Mouse (Mus musculus) right cerebral cortex, postnatal 14 days (tissue): ENCODE measurements around the gene Hexb.

Source experiments
- DNase-seq: peaks from one replicate; pipeline ENCODE4 v3.0.0; 2022

Hexb gene

DNA sequence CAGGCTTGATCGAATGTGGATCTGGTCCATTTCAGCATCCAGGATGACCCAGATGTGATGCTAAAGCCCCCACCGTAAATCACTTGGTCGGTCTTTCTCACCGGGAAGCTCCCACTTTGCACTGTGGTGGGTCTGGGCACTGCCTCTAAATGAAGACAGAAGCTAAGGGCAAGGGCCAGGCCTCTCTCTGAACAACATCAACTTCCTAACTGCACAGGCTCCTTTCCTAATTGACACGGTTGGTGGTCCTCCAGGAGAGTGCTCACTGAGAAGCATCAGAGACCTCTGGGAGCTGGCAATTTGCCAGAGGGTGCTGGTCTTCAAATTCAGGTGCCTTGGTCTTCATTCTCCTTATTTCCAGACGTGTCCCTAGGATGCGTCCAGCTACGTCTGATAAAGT is 25.7 kb upstream of the Hexb start:
- no peak for DNase-seq

DNA sequence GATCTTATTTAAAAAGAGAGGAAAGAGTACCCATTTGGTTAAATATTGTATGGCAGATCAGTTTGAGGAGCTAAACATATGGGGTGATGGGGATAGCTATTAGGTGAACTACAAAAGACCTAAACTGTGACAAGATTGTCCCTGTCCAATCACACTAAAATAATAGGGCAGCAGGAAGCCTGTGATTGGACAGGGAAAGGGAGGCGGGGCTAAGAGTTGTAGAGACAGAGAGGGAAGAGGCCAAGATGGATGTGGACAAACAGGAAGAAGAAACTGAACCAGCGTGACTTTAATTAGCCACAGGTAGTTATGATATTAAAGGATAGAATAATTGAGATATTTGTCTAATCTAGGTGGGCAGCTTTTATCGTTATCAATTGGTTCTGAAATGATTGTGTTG is 21.9 kb upstream of the Hexb start:
- no peak for DNase-seq

DNA sequence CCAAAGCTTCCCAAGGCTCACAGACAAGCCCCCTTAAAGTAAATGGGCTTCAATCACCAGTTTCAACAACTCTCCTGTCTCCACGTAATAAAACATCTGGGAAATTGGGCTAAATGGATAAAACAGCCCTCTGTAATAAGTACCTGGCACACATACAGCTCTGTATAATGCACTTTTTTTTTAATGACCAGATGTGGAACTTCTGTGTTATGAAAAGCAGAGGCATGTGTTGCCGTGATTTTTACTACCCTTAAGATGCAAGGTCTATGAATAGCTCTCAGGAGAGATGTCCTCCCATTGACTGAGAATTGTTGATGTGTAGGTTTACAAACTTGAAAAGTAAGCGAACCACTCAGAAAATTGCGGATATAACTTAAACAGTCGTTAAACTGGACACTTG is 18.0 kb upstream of the Hexb start:
- DNase-seq, result no peak

DNA sequence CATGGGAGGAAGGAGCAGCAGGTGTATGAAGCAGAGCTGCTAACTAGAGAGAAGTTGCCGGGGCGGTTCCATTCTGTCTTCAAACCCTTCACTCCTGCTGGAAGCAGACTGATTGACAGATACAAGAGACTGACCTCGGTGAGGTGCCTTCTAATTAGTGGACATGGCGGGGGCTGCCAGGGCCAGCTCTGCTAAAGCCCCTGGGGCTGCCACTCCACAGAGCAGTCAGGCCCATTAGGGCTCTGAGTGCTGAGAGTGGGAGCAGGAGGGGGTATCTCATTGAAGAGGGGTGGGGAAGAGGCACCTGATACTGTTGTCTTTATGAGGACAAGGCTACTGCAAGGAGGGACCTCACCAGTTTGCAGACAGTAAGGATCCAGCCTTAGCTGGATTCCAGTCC is 17.4 kb upstream of the Hexb start:
- no peak for DNase-seq

DNA sequence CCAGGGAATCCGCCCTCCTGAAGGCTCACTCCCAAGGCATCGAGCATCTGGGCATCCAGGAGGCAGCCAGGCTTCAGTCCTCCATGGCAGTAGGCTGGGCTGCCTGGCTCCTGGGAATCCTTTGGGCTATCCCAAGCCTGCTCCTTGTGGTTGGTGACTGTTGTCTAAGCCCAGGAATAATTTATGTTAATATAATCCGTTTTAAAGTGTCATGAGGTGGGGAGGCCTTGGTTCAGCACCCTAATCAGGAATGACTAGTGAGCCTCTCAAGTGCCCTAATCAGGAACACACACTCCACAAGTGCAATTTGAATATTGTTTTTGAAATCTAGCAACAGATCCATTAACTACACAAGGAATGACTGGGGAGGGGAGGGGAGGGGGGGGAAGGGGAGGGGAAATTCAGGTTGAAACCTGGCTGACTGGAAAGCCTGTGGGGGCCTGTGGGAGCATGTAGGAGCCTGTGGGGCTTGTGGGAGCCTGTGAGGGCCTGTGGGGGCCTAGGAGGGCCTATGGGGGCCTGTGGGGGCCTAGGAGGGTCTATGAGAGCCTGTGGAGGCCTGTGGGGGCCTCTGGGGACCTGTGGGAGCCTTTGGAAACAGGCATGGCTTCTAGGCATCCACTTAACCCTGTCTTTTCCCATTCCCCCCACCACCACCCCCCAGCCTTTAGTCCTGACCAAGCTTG is 16.6 kb upstream of the Hexb start:
- DNase-seq, result no peak

DNA sequence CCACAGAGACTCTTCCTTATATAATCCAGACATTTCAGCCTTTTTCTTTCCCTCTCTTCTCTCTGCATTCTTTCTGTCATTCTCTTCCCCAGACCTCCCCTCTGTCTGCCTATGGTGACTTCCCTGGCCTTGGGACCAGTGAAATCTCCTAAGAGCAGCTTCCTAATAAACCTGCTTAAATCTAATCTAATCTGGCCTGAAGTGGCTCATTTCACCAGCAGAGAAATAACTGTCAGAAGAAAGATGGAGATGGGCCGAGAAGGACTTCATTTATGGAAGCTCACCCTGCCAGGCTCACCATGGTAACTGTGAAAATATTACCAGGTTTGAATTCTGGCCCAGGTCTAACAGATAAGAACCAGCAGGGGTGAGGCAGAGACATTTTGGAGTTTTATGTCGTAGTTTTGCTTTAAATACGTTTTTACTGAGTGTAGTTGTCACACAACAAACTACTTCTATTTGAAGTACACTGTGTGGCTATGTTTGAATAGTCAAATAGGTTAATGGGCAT is 10.4 kb upstream of the Hexb start:
- no peak for DNase-seq

DNA sequence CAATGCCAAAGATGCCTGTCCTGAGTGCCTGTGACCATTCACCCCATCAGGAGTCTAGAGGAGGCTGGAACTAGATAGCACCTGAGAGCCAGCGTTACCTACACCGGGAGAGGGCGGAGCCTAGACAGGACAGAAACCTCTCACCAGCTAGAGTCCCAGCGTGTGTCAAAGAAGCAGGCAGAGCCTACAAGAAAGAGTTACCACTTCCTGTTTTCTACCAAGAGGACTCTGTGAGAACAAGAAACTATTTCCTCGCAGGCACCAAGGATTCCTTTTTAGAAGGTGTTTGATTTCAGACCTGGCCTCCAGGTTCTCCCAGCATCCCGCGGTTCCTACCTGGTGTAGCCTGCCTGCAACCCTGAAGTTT is 9.9 kb upstream of the Hexb start:
- DNase-seq, result no peak

DNA sequence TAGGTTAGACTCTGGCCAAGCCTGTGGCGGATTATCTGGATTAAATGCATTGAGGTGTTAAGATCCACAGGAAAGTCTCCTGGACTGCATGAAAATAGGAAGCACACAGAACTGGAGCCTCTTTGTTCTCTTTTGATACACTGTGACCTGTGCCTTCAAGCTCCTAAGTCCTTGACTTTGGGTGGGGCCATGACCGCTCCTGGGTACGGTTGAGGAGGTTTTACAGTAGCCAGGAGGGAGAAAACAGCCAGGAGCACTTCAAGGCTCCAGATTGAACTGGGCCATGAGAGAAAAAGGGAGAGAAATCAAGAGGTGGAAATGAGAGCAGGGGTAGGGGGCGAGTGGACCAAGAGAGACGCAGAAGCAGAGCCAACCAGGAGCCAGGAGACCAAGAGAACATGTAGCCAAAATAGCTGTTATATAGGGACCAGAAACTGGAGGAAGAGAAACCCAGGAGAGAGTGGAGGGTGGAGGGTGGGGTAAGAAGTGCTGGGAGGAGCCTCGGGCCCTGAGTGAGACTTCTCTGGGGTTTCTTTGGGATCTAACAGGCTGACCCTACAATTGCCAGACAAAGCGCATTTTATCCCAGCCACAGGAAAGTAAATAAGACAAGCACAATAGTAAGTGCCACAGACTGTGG is 9.4 kb upstream of the Hexb start:
- no peak for DNase-seq

DNA sequence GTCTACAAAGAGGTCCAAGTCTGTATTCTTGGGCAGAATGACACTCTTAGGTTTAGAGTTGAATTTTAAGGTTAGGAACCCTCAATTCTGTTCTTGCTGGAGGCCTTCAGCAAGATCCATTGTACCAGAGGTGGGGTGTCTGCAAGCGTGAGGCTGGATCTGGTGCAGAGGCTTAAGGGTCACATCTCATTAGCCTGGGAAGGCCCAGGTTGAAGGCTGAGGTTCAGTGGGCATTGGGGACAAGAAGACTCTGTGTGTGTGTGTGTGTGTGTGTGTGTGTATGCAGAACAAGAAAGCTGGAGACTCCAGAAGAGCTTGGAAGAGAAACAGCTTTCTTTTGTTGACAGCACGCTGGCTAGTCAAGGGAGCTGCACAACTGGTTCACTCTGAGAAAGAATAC is 7.9 kb upstream of the Hexb start:
- no peak for DNase-seq

DNA sequence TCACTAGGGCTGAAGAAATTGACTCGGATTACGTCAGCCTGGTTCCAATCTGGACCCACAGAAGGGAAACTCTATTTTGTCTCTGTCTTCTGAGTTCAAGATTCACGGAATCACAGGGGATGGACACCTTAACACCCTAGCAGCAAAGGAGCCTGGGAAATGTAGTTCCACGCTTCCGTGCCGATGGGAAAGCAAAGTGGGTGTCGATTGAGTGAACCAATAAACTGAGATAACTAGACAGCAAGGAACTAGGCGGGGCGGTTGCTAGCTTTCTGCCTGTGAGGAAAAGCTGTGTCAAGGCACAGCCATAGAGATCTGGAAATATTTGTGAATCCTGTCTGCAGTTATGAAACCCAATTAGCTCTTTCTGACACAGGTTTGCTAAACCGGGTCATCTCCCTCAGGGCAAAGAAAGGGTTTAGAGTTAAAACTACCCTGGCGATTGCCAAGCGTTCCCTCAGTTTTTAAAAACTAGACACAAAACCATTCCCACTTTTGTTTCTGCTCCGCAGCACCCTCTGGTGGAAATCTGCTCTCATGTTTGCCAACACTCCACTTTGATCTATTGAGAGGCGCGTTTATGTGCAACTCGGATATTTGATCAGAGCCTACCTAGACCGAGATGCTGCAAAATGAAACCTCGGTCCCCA is 7.0 kb upstream of the Hexb start:
- DNase-seq, result peak; percentile 87

DNA sequence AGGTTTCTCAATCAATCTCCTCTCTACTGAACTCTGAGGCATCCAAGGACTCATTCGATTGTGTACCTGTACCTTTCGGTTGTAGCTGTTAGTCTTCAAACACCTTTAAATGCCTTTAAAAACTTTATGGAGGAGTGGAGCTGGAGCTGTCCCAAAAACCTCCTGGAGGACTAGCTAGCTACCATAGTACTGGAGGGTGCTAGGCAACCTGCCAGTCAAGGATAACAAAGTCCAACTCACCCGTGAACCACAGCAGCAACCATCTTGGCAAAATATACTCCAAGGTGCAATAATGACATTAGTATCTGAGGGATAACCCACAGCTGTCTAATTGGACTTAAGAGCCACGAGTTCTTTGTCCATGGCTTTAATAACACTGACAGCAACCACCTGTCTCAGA is 3.7 kb upstream of the Hexb start:
- no peak for DNase-seq

DNA sequence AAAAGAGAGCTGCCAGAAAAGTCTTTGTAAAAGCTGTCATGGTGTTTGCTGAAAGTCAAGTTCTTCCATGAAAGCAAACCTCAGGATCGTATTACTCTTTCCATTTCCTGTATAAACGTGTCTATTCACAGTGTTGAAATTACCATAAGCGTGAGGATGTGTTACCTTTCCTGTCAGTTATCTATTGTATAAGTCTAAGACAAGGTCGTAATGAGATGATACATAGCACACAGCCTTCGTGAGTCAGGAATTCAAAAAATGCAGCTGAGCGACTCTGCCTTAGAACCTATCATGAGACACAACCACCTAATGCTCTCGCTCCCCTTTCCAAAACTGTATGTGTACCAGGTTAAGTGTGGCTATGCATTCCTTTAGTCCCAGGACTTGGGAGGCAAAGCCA is 2.9 kb upstream of the Hexb start:
- DNase-seq, result no peak

DNA sequence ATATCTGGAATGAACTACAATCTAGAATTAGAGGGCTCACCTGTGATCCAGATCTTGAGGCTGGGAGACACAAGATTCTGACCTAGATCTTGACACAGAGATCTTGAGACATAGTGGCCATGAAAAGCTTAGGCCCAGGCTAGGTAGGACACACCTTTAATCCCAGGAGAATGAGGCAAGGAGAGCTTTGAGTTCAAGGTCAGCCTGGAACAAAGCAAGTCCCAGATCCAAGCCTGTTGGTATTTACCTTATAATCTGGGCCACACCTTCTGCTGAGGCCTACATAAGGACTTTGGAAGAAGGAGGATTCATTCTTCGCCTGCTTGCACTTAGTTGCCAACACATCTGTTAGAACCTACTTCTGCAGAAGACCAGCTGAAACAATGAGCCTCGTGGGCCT is 966 bp upstream of the Hexb start:
- no peak for DNase-seq

DNA sequence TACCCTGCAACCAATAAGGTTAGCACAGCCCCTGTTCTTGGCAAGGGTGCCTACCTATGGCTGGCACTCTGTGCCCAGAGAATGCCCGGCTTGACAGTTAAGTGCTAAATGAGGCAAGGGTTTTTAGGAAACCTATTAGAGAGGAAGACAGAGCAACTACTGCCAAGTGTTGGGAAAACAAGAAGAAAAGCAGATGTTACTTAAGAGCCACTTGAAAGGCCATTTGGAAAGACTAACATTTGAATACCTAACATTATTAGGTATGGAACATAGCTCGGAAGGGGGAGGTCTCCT is 1.3 kb downstream of the Hexb start:
- no peak for DNase-seq

DNA sequence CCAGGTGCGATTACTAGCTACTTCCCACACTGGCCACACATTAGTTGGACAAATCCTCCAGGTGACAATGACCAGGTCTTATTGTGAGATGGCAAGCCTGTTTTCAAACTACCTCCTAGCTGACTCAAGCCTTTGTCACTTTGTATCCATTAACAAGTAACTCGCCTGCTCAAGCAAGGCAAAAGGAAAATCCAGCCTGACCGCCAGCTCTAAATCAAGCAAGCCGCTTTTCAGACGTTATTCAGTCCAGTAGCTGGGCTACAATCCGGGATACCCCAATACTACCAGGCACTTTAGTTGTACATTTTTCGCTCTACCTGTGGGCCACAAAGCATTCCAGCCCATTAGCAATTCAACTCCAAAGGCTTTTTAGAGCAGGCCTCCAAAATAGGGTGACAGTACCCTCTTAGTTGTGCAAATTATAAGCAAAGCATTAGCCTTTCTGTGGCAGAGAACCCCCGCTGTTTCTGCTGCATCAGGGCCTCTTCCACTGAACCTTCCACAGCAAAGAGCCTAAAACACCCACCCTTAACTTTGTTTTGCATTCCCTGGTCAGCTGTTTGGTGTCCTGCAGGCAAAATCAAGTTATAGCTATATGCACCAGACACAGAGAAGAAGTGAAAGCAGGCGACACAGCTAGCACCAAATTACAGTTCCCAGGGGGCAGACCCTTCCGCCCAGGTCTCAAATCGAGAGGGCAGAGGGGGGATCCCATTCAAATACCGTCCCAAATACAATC is 1.8 kb downstream of the Hexb start:
- no peak for DNase-seq

DNA sequence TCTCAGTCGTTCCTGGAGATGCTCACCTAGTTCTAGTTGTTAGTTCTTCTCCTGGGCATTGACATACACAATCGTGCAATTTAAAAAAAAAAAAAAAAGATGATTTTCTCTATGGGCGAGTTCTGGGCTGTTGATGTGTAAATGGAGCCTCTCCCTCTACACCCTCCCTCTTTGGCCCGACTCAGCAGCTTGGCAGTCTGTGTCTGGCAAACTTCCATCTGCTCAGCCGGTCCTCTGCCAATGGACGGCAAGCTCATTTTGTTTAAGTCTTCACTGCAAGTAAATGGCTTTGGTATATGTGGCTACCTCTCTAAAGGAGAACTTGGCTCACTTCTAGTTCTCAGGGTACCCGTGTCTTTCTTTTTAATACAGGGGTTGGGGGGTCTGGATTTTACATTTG is 4.7 kb downstream of the Hexb start:
- peak; percentile 71 for DNase-seq

DNA sequence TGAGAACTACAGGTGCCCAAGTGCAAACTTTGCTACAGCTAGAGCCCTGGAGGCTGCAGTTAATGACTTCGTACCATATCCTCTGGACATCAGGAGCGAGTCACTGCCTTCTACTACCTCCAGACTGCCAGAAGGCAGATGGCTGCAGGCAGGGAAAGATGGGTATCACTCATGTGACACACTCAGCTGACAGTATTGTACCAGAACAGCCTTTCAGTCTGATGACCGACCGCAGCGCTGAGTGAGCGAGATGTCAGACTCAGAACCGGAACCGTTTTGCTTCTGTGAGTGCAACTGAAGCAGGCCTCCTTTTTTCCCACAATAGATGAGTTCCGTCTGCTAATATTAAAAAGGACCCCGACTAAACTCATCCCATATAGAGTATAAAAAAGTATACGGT is 5.5 kb downstream of the Hexb start:
- DNase-seq, result no peak

DNA sequence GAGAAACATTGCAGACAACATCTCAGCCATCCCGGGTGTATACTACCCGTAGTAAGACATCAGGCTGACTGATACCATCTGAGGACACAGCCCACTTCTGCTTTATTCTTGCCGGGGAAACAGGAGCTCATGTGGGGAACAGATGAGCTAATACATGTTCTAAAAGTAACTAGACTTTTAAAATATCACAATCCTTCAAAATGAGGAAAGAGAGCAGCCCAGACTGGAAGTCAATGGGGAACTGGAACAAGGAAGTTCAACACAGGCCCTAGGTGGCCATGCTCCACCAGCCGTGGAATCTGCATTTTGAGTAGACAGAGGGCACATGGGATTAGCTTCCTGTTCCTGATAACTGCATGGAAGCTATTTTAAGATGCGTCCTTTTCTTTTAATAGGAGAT is 10.5 kb downstream of the Hexb start:
- no peak for DNase-seq

DNA sequence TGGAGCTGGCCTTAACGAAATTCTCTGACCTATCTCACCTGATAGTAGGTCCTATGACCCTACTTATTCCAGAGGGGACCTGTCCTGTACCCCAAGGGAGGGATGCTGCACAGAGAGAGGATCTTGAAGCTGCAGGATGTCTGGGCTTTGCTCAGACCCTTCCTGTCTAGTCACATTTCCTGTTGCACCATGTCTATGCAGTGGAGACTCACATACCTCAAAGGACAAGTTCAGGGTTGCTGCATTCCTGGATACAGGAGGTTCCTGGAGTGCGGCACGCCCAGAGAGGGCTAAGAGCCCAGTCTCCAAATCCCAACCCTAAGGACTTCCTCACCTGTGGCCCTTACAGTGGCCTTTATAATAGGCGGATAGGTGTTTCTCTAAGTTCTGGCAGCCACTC is 11.8 kb downstream of the Hexb start:
- no peak for DNase-seq

DNA sequence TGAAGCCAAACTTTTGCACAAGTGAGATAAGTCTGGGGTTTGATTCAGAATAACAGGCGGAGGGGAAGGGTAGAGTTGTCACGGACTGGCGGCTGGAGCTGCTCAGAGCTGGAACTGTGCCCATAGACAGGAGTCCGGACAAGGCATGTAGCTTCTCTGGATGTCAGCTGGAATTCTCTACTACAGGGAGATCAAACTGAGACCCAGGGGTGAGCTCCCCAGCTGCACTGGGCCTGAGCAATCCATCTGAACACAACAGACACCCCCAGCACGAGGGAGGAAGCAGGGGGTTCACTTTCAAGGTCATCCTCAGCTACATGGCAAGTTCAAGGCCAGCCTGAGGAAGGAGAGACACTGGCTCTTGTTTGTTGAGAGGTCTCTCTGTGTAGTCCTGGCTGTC is 13.5 kb downstream of the Hexb start:
- no peak for DNase-seq

DNA sequence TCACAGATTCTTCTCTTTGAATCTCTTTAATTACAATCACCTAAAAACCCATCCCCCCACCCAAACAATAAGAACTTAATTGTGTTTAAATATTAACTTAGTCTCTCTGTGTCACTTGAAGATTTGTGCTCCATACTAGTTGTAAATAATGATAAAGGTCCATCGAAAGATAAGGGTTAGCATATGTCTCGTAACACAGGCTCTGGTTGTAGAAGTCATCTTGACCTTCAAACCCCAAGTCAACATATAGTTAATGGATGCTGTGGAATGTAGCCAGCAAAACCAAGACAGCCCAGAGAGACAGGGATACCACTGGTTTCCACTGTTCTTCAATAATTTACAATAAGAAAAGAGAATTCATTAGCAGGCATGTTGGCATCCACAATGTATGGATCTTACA is 14.0 kb downstream of the Hexb start:
- no peak for DNase-seq

DNA sequence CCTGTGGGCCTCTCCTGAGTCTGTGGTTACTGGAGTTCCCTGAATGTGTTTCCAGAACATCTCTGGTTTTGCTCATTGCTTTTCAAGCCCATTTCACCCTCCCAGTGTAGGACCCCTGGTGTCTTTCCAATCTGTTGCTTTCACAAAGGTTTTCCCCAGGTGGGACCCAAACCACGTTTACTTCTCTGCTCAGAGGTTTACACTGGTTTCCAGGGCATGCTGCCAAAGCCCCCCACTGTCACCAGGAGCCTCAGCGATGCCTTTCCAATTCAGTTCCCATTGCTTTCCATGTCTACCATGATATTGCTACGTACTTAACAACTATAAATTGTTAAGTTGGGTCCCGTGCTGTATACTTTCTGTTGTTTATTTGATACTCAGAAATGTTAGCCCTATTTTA is 15.3 kb downstream of the Hexb start:
- DNase-seq, result no peak

DNA sequence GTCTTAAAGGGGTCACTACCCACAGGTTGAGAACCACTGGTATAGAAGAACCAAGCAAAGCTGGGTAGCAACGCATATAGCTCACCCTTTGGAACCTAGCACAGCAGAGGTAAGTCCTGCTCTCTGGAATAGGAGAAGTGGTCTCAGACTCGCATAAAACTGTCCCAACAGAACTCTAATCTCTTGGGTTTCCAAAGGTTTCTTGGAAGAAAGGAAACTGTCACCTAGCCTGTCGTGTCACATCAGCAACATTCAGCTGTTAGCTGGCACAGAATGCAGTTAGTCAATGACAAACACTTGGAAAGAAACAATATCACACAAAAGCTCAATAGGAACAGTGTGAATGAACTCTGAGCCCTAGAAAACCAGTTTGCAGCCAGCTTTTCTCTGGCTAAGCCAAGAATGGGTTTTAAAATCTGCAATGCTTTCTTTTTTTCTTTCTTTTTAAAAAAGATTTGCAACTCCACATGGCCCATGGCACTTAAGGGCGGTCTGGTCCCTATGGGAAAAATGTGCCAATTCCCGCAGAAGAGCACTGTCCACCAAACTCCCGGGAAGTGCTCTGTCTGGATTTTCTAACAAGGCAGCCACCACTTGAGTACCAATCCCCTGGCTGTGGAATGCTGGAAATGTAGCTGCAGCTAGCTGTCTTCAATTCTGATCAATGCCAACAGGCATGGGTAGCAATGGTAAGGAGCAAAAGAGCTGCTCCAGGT is 17.9 kb downstream of the Hexb start:
- no peak for DNase-seq
